Mouse (Mus musculus): ENCODE data around the gene Trim50.

The Trim50 gene

GRCm38 (mm10) chr5:135395826-135396225 is 42.7 kb downstream of the Trim50 start:
- no peak overlapping the region for H3K4me3 ChIP-seq (replicated peaks; ENCODE audit: low read length)
- TF ChIP-seq POU5F1 (IDR thresholded peaks at IDR 0.05; ENCODE audit: borderline replicate concordance, low read length): no peak
- TF ChIP-seq CTCF (conservative IDR thresholded peaks at IDR 0.05; ENCODE audit: low read length): peak; percentile 72
- H3K27me3 ChIP-seq (ENCODE audit: insufficient read depth, low read length): peaks cover 13% of the 10 kb centered on the region
- H3K4me1 ChIP-seq (replicated peaks; ENCODE audit: low read depth, low read length): peaks cover 20% of the 10 kb centered on the region
- no peaks in the 10 kb centered on the region for H3K9me3 ChIP-seq (ENCODE audit: low read length)
- H3K36me3 ChIP-seq (ENCODE audit: insufficient read depth, low read length): peaks cover 19% of the 10 kb centered on the region

- Histone ChIP-seq H3K36me3 (ENCODE audit: insufficient read depth, low read length) (no peaks in the 10 kb centered on the region), H3K4me1 (replicated peaks; ENCODE audit: low read depth, low read length) (peaks cover 12% of the 10 kb centered on the region), H3K4me3 (replicated peaks; ENCODE audit: low read length) (no peak overlapping the region), H3K9me3 (ENCODE audit: low read length) (peaks cover 3% of the 10 kb centered on the region; the same call in 1 of the 2 replicates), H3K27me3 (ENCODE audit: insufficient read depth, low read length) (peaks cover 26% of the 10 kb centered on the region)
- TF ChIP-seq POU5F1 (IDR thresholded peaks at IDR 0.05; ENCODE audit: borderline replicate concordance, low read length): no peak
- no peak for TF ChIP-seq CTCF (conservative IDR thresholded peaks at IDR 0.05; ENCODE audit: low read length)
Observed at GRCm38 (mm10) chr5:135399382-135399781, 46.3 kb downstream of the Trim50 start.

DNA sequence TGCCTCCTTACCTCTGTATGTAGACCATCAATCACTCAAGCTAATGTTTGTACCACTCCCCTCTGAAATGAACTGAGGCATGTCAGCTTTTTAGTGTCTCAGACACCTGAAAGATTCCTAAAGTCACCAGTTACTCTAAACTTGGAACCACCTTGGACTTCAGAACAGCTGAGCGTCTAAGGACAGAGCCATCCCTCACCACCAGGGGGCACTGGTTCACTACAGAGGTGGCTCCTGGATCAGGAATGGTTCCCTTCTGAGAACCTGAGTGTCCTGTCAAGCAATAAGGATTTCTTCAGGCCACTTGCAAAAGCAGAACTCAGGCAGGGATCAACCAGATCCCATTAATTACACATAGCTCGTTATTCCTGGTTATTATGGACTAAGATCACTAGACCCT is 47.1 kb downstream of the Trim50 start:
- no peak overlapping the region for H3K4me3 ChIP-seq (replicated peaks; ENCODE audit: low read length)
- TF ChIP-seq CTCF (conservative IDR thresholded peaks at IDR 0.05; ENCODE audit: low read length) (peak; percentile 95), POU5F1 (IDR thresholded peaks at IDR 0.05; ENCODE audit: borderline replicate concordance, low read length) (no peak)
- H3K9me3 ChIP-seq (ENCODE audit: low read length): peaks cover 3% of the 10 kb centered on the region; the same call in 1 of the 2 replicates
- H3K36me3 ChIP-seq (ENCODE audit: insufficient read depth, low read length): no peaks in the 10 kb centered on the region
- H3K4me1 ChIP-seq (replicated peaks; ENCODE audit: low read depth, low read length): peaks cover 9% of the 10 kb centered on the region
- peaks cover 31% of the 10 kb centered on the region for H3K27me3 ChIP-seq (ENCODE audit: insufficient read depth, low read length)

- peak overlapping the region; percentile 48 for H3K4me3 ChIP-seq (replicated peaks; ENCODE audit: low read length)
- peaks cover 5% of the 10 kb centered on the region for H3K36me3 ChIP-seq (ENCODE audit: insufficient read depth, low read length)
- TF ChIP-seq CTCF (conservative IDR thresholded peaks at IDR 0.05; ENCODE audit: low read length): no peak
- no peak for TF ChIP-seq POU5F1 (IDR thresholded peaks at IDR 0.05; ENCODE audit: borderline replicate concordance, low read length)
- no peak for TF ChIP-seq NANOG (IDR thresholded peaks at IDR 0.05; ENCODE audit: borderline replicate concordance, low read length)
- H3K27me3 ChIP-seq (ENCODE audit: insufficient read depth, low read length): peaks cover 52% of the 10 kb centered on the region
- H3K4me1 ChIP-seq (replicated peaks; ENCODE audit: low read depth, low read length): peaks cover 4% of the 10 kb centered on the region; the same call in 1 of the 2 replicates
- H3K9me3 ChIP-seq (ENCODE audit: low read length): peaks cover 3% of the 10 kb centered on the region; the same call in 1 of the 2 replicates
Observed at GRCm38 (mm10) chr5:135404623-135405022, 51.5 kb downstream of the Trim50 start.

GRCm38 (mm10) chr5:135405437-135405836 is 52.3 kb downstream of the Trim50 start:
- Histone ChIP-seq H3K36me3 (ENCODE audit: insufficient read depth, low read length) (peaks cover 13% of the 10 kb centered on the region), H3K4me1 (replicated peaks; ENCODE audit: low read depth, low read length) (peaks cover 4% of the 10 kb centered on the region; the same call in 1 of the 2 replicates), H3K9me3 (ENCODE audit: low read length) (peaks cover 3% of the 10 kb centered on the region; the same call in 1 of the 2 replicates), H3K4me3 (replicated peaks; ENCODE audit: low read length) (no peak overlapping the region), H3K27me3 (ENCODE audit: insufficient read depth, low read length) (peaks cover 52% of the 10 kb centered on the region)
- TF ChIP-seq POU5F1 (IDR thresholded peaks at IDR 0.05; ENCODE audit: borderline replicate concordance, low read length) (no peak), NANOG (IDR thresholded peaks at IDR 0.05; ENCODE audit: borderline replicate concordance, low read length) (no peak), CTCF (conservative IDR thresholded peaks at IDR 0.05; ENCODE audit: low read length) (no peak)

- TF ChIP-seq POU5F1 (IDR thresholded peaks at IDR 0.05; ENCODE audit: borderline replicate concordance, low read length): no peak
- no peak for TF ChIP-seq CTCF (conservative IDR thresholded peaks at IDR 0.05; ENCODE audit: low read length)
- no peak for TF ChIP-seq NANOG (IDR thresholded peaks at IDR 0.05; ENCODE audit: borderline replicate concordance, low read length)
- Histone ChIP-seq H3K9me3 (ENCODE audit: low read length) (peaks cover 1% of the 10 kb centered on the region; the same call in 1 of the 2 replicates), H3K27me3 (ENCODE audit: insufficient read depth, low read length) (peaks cover 49% of the 10 kb centered on the region), H3K4me1 (replicated peaks; ENCODE audit: low read depth, low read length) (peaks cover 4% of the 10 kb centered on the region; the same call in 1 of the 2 replicates), H3K4me3 (replicated peaks; ENCODE audit: low read length) (no peak overlapping the region), H3K36me3 (ENCODE audit: insufficient read depth, low read length) (peaks cover 25% of the 10 kb centered on the region)
Observed at GRCm38 (mm10) chr5:135408114-135408513, 55.0 kb downstream of the Trim50 start.

GRCm38 (mm10) chr5:135410266-135410665 is 57.2 kb downstream of the Trim50 start:
- Histone ChIP-seq H3K4me3 (replicated peaks; ENCODE audit: low read length) (no peak overlapping the region), H3K36me3 (ENCODE audit: insufficient read depth, low read length) (peaks cover 40% of the 10 kb centered on the region), H3K27me3 (ENCODE audit: insufficient read depth, low read length) (peaks cover 34% of the 10 kb centered on the region), H3K9me3 (ENCODE audit: low read length) (peaks cover 6% of the 10 kb centered on the region; the same call in 1 of the 2 replicates), H3K4me1 (replicated peaks; ENCODE audit: low read depth, low read length) (no peaks in the 10 kb centered on the region)
- no peak for TF ChIP-seq CTCF (conservative IDR thresholded peaks at IDR 0.05; ENCODE audit: low read length)
- no peak for TF ChIP-seq POU5F1 (IDR thresholded peaks at IDR 0.05; ENCODE audit: borderline replicate concordance, low read length)
- no peak for TF ChIP-seq NANOG (IDR thresholded peaks at IDR 0.05; ENCODE audit: borderline replicate concordance, low read length)

Measured in E14TG2a.4 (cell line).